Mouse (Mus musculus) liver, adult 2 months (tissue): ENCODE results near the gene Csk. TPM values are rescaled to one million over a fixed set of nuclear protein-coding genes. Genes with fewer than 3 reads are reported as not detected.

Experiments
- DNase-seq: peaks from one replicate; pipeline ENCODE4 v3.0.0-alpha.2; 2011; ENCODE audit warnings: low read depth, low spot score; ENCODE audit errors: extremely low read depth
- H3K27ac ChIP-seq: fragments of 200-500 bp; replicated peaks from 2 replicates; pipeline ENCODE4 v1.5.1; 2012; ENCODE audit warnings: low read depth, mild to moderate bottlenecking, control low read depth, inconsistent platforms, low read length; ENCODE audit not compliant: insufficient read depth
- H3K27me3 ChIP-seq: fragments of 200-500 bp; 2 replicates; pipeline ENCODE4 v1.6.1; 2012; ENCODE audit warnings: mild to moderate bottlenecking, moderate library complexity, low read length, inconsistent platforms; ENCODE audit not compliant: control insufficient read depth, insufficient read depth
- H3K36me3 ChIP-seq: fragments of 200-500 bp; 2 replicates; pipeline ENCODE4 v1.6.1; 2012; ENCODE audit warnings: low read length, inconsistent platforms; ENCODE audit not compliant: control insufficient read depth, insufficient read depth
- H3K4me1 ChIP-seq: fragments of 200-500 bp; 2 replicates; pipeline ENCODE4 v1.6.1; 2011; ENCODE audit warnings: low read length; ENCODE audit not compliant: control insufficient read depth, insufficient read depth
- H3K4me3 ChIP-seq: fragments of 200-500 bp; 2 replicates; pipeline ENCODE4 v1.5.1; 2011; ENCODE audit warnings: low read depth, mild to moderate bottlenecking, control low read depth, low read length, moderate library complexity; ENCODE audit not compliant: insufficient read depth
- H3K79me2 ChIP-seq: fragments of 200-500 bp; 2 replicates; pipeline ENCODE4 v1.6.1; 2012; ENCODE audit warnings: inconsistent platforms, mild to moderate bottlenecking, low read length, moderate library complexity; ENCODE audit not compliant: control insufficient read depth, insufficient read depth
- H3K9ac ChIP-seq: fragments of 200-500 bp; 2 replicates; pipeline ENCODE4 v1.6.1; 2012; ENCODE audit warnings: low read depth, mild to moderate bottlenecking, control low read depth, inconsistent platforms, low read length
- CTCF ChIP-seq: fragments of 200-500 bp; IDR thresholded peaks from 2 replicates; pipeline ENCODE4 v1.5.1; 2011; ENCODE audit warnings: low read depth, low read length, control low read depth
- POLR2A ChIP-seq: fragments of 200-500 bp; IDR thresholded peaks from 2 replicates; pipeline ENCODE4 v1.6.1; 2011; ENCODE audit warnings: low read length, control low read depth; ENCODE audit not compliant: insufficient read depth; ENCODE audit errors: extremely low read depth
- WGBS: fragments of 180-500 bp; shearing (Covaris S2); methylation state at CpG from one replicate; pipeline ENCODE4 v1.1.7; 2018; 5-methylcytosine and 5-hydroxymethylcytosine counted together
- polyA plus RNA-seq: library from polyadenylated mRNA; depleted of rRNA; stranded (reverse); fragments of >200 nt; gene quantifications from 2 replicates; pipeline ENCODE4 v1.2.3, GENCODE M21; 2012
- total RNA-seq: library from RNA; depleted of rRNA; stranded (reverse); fragments of >200 nt; gene quantifications from 2 replicates; pipeline ENCODE4 v1.2.3, GENCODE M21; 2014

The Csk gene
- total and polyA plus RNA-seq, 2 experiments, result 18.3 to 31.4 TPM

- 87% methylated on average over 15 of the region's 15 CpGs for WGBS
- H3K9ac ChIP-seq, result no peak overlapping the region
- peaks cover 15% of the 10 kb centered on the region; the same call in 1 of the 2 replicates for H3K36me3 ChIP-seq
- peaks cover 5% of the 10 kb centered on the region for H3K4me1 ChIP-seq
- TF ChIP-seq POLR2A, result no peak
- TF ChIP-seq CTCF, result no peak
- no peak for DNase-seq
- no peaks in the 10 kb centered on the region for H3K79me2 ChIP-seq
- no peak overlapping the region for H3K27ac ChIP-seq
- no peak overlapping the region for H3K4me3 ChIP-seq
- H3K27me3 ChIP-seq, result no peaks in the 10 kb centered on the region
Measured at GRCm38 (mm10) chr9:57625674-57626500, 27.5 kb downstream of the Csk start.

- no peak overlapping the region for H3K9ac ChIP-seq
- peaks cover 15% of the 10 kb centered on the region; the same call in 1 of the 2 replicates for H3K36me3 ChIP-seq
- TF ChIP-seq CTCF, result no peak
- no peak for TF ChIP-seq POLR2A
- peak overlapping the region; percentile 23; the same call in 1 of the 2 replicates for H3K27ac ChIP-seq
- peaks cover 5% of the 10 kb centered on the region for H3K4me1 ChIP-seq
- H3K4me3 ChIP-seq, result no peak overlapping the region
- no peaks in the 10 kb centered on the region for H3K27me3 ChIP-seq
- WGBS, result 15% methylated on average over 7 of the region's 7 CpGs
- H3K79me2 ChIP-seq, result no peaks in the 10 kb centered on the region
- peak; percentile 74 for DNase-seq
Measured at GRCm38 (mm10) chr9:57624295-57624694, 29.1 kb downstream of the Csk start.

GRCm38 (mm10) chr9:57620674-57621073 lies 32.8 kb downstream of the Csk start, which contains the start of gene Lman1l:
Lman1l (minus strand) TSS chr9:57620774.
- Histone ChIP-seq H3K9ac (no peak within 1 kb of the TSS), H3K36me3 (no peaks in the 10 kb centered on the region; the same call in 1 of the 2 replicates), H3K27ac (no peak within 1 kb of the TSS), H3K27me3 (no peaks in the 10 kb centered on the region), H3K79me2 (no peaks in the 10 kb centered on the region), H3K4me3 (no peak within 1 kb of the TSS), H3K4me1 (peaks cover 5% of the 10 kb centered on the region)
- TF ChIP-seq POLR2A (no peak), CTCF (no peak)
- WGBS, result 93% methylated on average over 5 of the region's 5 CpGs
- DNase-seq, result no peak

- WGBS, result 83% methylated on average over 8 of the region's 8 CpGs
- no peak overlapping the region for H3K4me3 ChIP-seq
- H3K27ac ChIP-seq, result no peak overlapping the region
- TF ChIP-seq POLR2A (no peak), CTCF (no peak)
- H3K79me2 ChIP-seq, result no peaks in the 10 kb centered on the region
- H3K9ac ChIP-seq, result no peak overlapping the region
- no peak for DNase-seq
- H3K27me3 ChIP-seq, result no peaks in the 10 kb centered on the region
- no peaks in the 10 kb centered on the region for H3K4me1 ChIP-seq
- H3K36me3 ChIP-seq, result no peaks in the 10 kb centered on the region
Measured at GRCm38 (mm10) chr9:57618854-57619253, 34.6 kb downstream of the Csk start.

- Histone ChIP-seq H3K36me3 (no peaks in the 10 kb centered on the region), H3K9ac (no peak overlapping the region), H3K4me3 (no peak overlapping the region), H3K79me2 (no peaks in the 10 kb centered on the region), H3K27me3 (no peaks in the 10 kb centered on the region), H3K4me1 (no peaks in the 10 kb centered on the region), H3K27ac (no peak overlapping the region)
- TF ChIP-seq POLR2A (no peak), CTCF (no peak)
- 68% methylated on average over 8 of the region's 8 CpGs for WGBS
- no peak for DNase-seq
Measured at GRCm38 (mm10) chr9:57617556-57618169, 35.8 kb downstream of the Csk start.
